Mouse (Mus musculus) stomach, embryonic 16.5 days (tissue): ENCODE measurements around the gene Col13a1. TPM values are rescaled to one million over a fixed set of nuclear protein-coding genes. Genes with fewer than 3 reads are reported as not detected.

Experiments
- ATAC-seq: fragments of 200-750 bp; cut with Nextera tagmentation; 2 replicates; pipeline ENCODE4 v1.8.0; 2017; ENCODE audit warnings: moderate number of reproducible peaks, moderate TSS enrichment; ENCODE audit not compliant: insufficient read depth, low FRiP score
- H3K27ac ChIP-seq: fragments of 300-500 bp; sonication (generic); 2 replicates; pipeline ENCODE4 v1.5.1; 2014; ENCODE audit warnings: low read length
- H3K27me3 ChIP-seq: fragments of 300-500 bp; sonication (generic); 2 replicates; pipeline ENCODE4 v1.6.1; 2014; ENCODE audit warnings: low read length, control low read depth, mixed read lengths; ENCODE audit not compliant: control insufficient read depth, insufficient read depth
- H3K36me3 ChIP-seq: fragments of 300-500 bp; sonication (generic); 2 replicates; pipeline ENCODE4 v1.6.1; 2014; ENCODE audit warnings: low read length; ENCODE audit not compliant: control insufficient read depth, insufficient read depth
- H3K4me1 ChIP-seq: fragments of 300-500 bp; sonication (generic); 2 replicates; pipeline ENCODE4 v1.6.1; 2014; ENCODE audit warnings: low read length, control low read depth, mixed read lengths; ENCODE audit not compliant: control insufficient read depth, insufficient read depth
- H3K4me2 ChIP-seq: fragments of 300-500 bp; sonication (generic); 2 replicates; pipeline ENCODE4 v1.6.1; 2014; ENCODE audit warnings: low read depth, low read length, mixed read lengths
- H3K4me3 ChIP-seq: fragments of 300-500 bp; sonication (generic); replicated peaks from 2 replicates; pipeline ENCODE4 v1.5.1; 2014; ENCODE audit warnings: mild to moderate bottlenecking, low read length
- H3K9ac ChIP-seq: fragments of 300-500 bp; sonication (generic); 2 replicates; pipeline ENCODE4 v1.6.1; 2014; ENCODE audit warnings: low read length
- H3K9me3 ChIP-seq: fragments of 300-500 bp; sonication (generic); replicated peaks from 2 replicates; pipeline ENCODE4 v1.6.1; 2016; ENCODE audit warnings: low read length, control low read depth; ENCODE audit not compliant: control insufficient read depth
- WGBS: fragments of 180-500 bp; shearing (Covaris S2); extraction: QIAGEN DNeasy Blood & Tissue Kit; methylation state at CpG from one replicate; pipeline ENCODE4 v1.1.7; 2014; 5-methylcytosine and 5-hydroxymethylcytosine counted together
- polyA plus RNA-seq: library from polyadenylated mRNA; unstranded; fragments of >200 nt; fragmentation: Nextera tagmentation; extraction: Ambion mirVana; gene quantifications from 2 replicates; pipeline ENCODE4 v1.2.1, GENCODE M21; 2015

Col13a1 gene
- polyA plus RNA-seq, 1 experiment from 2014 or later = 4.0 TPM

DNA sequence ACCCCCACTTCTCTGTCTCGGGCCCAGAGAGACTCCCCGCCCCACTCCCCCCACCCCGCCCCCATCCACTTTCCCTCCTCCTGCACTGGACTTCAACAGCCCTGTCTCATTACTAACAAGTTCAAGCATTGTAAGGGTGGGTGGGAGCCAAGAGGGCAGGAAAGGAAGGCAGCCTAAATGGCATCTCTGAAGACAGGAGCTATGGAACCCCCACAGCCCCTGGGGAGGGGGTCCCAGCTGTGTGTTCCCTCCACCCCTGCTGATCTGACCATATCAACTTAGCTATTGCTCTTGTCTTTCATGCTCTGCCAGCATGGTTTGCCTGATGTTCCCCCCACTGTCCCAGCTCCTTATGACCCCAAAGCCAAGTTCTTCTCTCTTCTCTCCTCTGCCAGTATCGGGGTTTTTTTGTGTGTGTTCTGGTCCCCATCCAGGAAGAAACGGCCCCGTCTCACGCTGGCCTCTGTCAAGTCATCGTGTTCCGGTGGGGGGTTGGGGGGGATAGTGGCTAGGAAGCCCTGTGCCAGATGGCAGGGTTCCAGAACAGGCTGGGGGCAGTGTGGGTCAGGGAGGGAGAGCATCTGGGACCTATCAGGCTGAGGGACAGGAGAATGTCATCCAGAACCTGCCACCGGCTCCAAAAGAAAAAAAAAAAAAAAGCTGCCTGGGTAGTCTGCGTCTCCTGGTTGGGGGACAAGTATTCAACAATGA, 58.1 kb downstream of the Col13a1 start:
- WGBS = 24% methylated on average over 11 of the region's 11 CpGs
- peak; percentile 57 for ATAC-seq
- Histone ChIP-seq H3K9me3 (0 out of 2 replicates have a peak, but pooled peaks cover 6% of the 10 kb centered on the region), H3K4me1 (peaks cover 18% of the 10 kb centered on the region), H3K27me3 (no peaks in the 10 kb centered on the region), H3K36me3 (no peaks in the 10 kb centered on the region), H3K27ac (peak overlapping the region; percentile 89), H3K4me3 (no peak overlapping the region), H3K9ac (peak overlapping the region; percentile 54), H3K4me2 (peak overlapping the region; percentile 36)

GRCm38 (mm10) chr10:61919924-61920654, 58.8 kb downstream of the Col13a1 start:
- 19% methylated on average over 13 of the region's 13 CpGs for WGBS

GRCm38 (mm10) chr10:61919496-61919895, 59.4 kb downstream of the Col13a1 start:
- H3K9ac ChIP-seq = no peak overlapping the region
- no peak overlapping the region for H3K4me2 ChIP-seq
- no peaks in the 10 kb centered on the region for H3K27me3 ChIP-seq

More at GRCm38 (mm10) chr10:61919924-61920654, 58.8 kb downstream of the Col13a1 start:
- Histone ChIP-seq H3K4me2 (peak overlapping the region; percentile 36), H3K27me3 (no peaks in the 10 kb centered on the region), H3K36me3 (no peaks in the 10 kb centered on the region), H3K4me3 (no peak overlapping the region), H3K4me1 (peaks cover 18% of the 10 kb centered on the region), H3K27ac (peak overlapping the region; percentile 89), H3K9ac (peak overlapping the region; percentile 54; the same call in 1 of the 2 replicates), H3K9me3 (peaks cover 10% of the 10 kb centered on the region; the same call in 1 of the 2 replicates)
- ATAC-seq = peak; percentile 73

DNA sequence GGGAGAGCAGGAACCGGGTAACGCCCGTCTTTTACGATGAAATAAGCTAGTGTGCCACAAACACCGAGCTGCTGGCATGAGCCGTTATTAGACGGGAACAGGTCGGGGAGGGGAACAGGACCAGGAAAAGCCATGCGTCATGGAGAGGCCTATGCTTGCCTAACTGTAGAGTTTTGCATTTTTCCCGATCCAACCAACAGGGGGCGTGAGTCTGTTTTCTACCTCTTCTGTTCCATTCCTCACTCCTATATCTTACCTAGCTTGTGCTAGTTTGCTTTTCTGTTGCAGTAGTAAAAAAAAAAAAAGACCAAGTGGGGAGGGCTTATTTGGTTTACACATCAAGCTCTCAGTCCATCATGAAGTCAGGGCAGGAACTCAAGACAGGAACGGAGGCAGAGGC, 61.8 kb downstream of the Col13a1 start:
- Histone ChIP-seq H3K4me2 (no peak overlapping the region), H3K27ac (no peak overlapping the region), H3K36me3 (no peaks in the 10 kb centered on the region), H3K4me3 (no peak overlapping the region), H3K9me3 (peaks cover 12% of the 10 kb centered on the region; the same call in 1 of the 2 replicates), H3K27me3 (no peaks in the 10 kb centered on the region), H3K4me1 (peaks cover 18% of the 10 kb centered on the region), H3K9ac (no peak overlapping the region)
- WGBS = 92% methylated on average over 12 of the region's 12 CpGs
- ATAC-seq = no peak

More at GRCm38 (mm10) chr10:61919496-61919895, 59.4 kb downstream of the Col13a1 start:
- peaks cover 18% of the 10 kb centered on the region for H3K4me1 ChIP-seq
- H3K9me3 ChIP-seq = peaks cover 12% of the 10 kb centered on the region; the same call in 1 of the 2 replicates
- H3K27ac ChIP-seq = peak overlapping the region; percentile 89
- WGBS = 73% methylated on average over 4 of the region's 4 CpGs
- ATAC-seq = no peak
- H3K36me3 ChIP-seq = no peaks in the 10 kb centered on the region
- no peak overlapping the region for H3K4me3 ChIP-seq

GRCm38 (mm10) chr10:61911770-61912169, 67.1 kb downstream of the Col13a1 start:
- no peak overlapping the region for H3K4me3 ChIP-seq
- no peak for ATAC-seq
- H3K27ac ChIP-seq = no peak overlapping the region
- peaks cover 12% of the 10 kb centered on the region for H3K9me3 ChIP-seq
- no peak overlapping the region for H3K4me2 ChIP-seq
- WGBS = 79% methylated on average over 4 of the region's 4 CpGs
- no peak overlapping the region for H3K9ac ChIP-seq
- no peaks in the 10 kb centered on the region for H3K27me3 ChIP-seq
- H3K36me3 ChIP-seq = no peaks in the 10 kb centered on the region
- no peaks in the 10 kb centered on the region; the same call in 1 of the 2 replicates for H3K4me1 ChIP-seq

DNA sequence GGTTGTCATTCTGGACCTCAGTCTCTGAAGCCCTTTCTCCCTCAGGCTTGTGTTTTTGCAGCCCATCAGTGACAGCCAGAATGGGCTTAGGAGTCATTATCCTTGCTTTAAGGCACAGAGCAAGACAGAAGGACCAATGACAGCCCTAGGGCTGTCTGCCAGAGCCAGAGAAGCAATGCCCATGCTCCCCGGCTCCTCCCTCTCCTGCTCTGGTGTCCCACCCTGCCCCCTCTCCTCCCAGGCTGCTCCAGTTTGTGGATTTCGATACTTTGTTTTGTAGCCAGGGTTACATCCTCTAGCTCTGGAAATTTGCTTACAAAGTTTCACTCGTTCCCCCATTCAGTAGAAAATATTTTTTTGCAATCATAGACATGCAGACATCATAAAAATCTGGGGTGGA, 69.9 kb downstream of the Col13a1 start:
- Histone ChIP-seq H3K36me3 (no peaks in the 10 kb centered on the region), H3K27me3 (no peaks in the 10 kb centered on the region), H3K9ac (no peak overlapping the region), H3K4me1 (peaks cover 7% of the 10 kb centered on the region), H3K4me2 (no peak overlapping the region), H3K27ac (no peak overlapping the region), H3K9me3 (peaks cover 6% of the 10 kb centered on the region; the same call in 1 of the 2 replicates), H3K4me3 (no peak overlapping the region)
- no peak for ATAC-seq
- WGBS = 56% methylated on average over 3 of the region's 3 CpGs

DNA sequence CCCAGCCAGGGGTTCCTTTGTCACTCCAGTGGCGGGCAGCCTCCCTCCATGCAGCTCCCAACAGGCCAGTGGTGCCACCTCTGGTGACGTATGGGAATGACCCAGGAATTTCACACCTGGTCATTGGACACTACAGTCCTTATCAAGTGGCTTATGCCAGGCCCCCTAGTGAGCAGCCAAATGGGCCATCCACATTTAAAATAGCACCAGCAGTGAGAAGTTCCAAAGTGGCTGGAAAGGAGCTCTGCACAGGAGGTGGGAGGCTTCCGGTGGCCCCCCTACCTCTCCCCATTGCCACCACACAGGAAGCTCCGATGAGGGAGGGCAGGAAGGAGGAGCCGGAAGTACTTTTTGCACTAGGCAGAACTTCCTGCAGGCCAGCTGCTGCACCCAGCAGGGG, 72.7 kb downstream of the Col13a1 start:
- ATAC-seq = no peak
- Histone ChIP-seq H3K27me3 (no peaks in the 10 kb centered on the region), H3K9ac (no peak overlapping the region), H3K4me3 (no peak overlapping the region), H3K27ac (no peak overlapping the region), H3K4me1 (peaks cover 7% of the 10 kb centered on the region), H3K36me3 (no peaks in the 10 kb centered on the region), H3K4me2 (no peak overlapping the region), H3K9me3 (peaks cover 6% of the 10 kb centered on the region; the same call in 1 of the 2 replicates)
- WGBS = 33% methylated on average over 5 of the region's 5 CpGs

GRCm38 (mm10) chr10:61905308-61905707, 73.6 kb downstream of the Col13a1 start:
- Histone ChIP-seq H3K4me3 (no peak overlapping the region), H3K4me1 (peaks cover 7% of the 10 kb centered on the region), H3K27me3 (no peaks in the 10 kb centered on the region), H3K27ac (peak overlapping the region; percentile 61), H3K9ac (0 out of 2 replicates have a peak overlapping the region, but pooled peaks have one; percentile 49), H3K4me2 (no peak overlapping the region), H3K36me3 (no peaks in the 10 kb centered on the region), H3K9me3 (peaks cover 6% of the 10 kb centered on the region; the same call in 1 of the 2 replicates)
- 25% methylated on average over 8 of the region's 8 CpGs for WGBS
- peak; percentile 58 for ATAC-seq

GRCm38 (mm10) chr10:61898116-61898515, 80.8 kb downstream of the Col13a1 start:
- WGBS = 57% methylated on average over 6 of the region's 6 CpGs

More at GRCm38 (mm10) chr10:61898116-61898515, 80.8 kb downstream of the Col13a1 start:
- no peaks in the 10 kb centered on the region for H3K36me3 ChIP-seq
- no peaks in the 10 kb centered on the region for H3K27me3 ChIP-seq
- no peak for ATAC-seq
- H3K9ac ChIP-seq = no peak overlapping the region
- no peaks in the 10 kb centered on the region for H3K9me3 ChIP-seq
- H3K4me2 ChIP-seq = no peak overlapping the region
- H3K27ac ChIP-seq = no peak overlapping the region
- H3K4me1 ChIP-seq = no peaks in the 10 kb centered on the region
- no peak overlapping the region for H3K4me3 ChIP-seq
